Mouse (Mus musculus) liver, adult 2 months (tissue): Measurements from ENCODE around the gene Poln.

Source experiments
- CTCF ChIP-seq: fragments of 200-500 bp; IDR thresholded peaks from 2 replicates; pipeline ENCODE4 v1.5.1; 2011; ENCODE audit warnings: low read depth, low read length, control low read depth
- POLR2A ChIP-seq: fragments of 200-500 bp; IDR thresholded peaks from 2 replicates; pipeline ENCODE4 v1.6.1; 2011; ENCODE audit warnings: low read length, control low read depth; ENCODE audit not compliant: insufficient read depth; ENCODE audit errors: extremely low read depth

GRCm38 (mm10) chr5:33976267-33976666 lies 193.0 kb downstream of the Poln start:
- no peak for TF ChIP-seq CTCF
- no peak for TF ChIP-seq POLR2A
